Mouse (Mus musculus) inflammation-experienced regulatory T-cells (primary cell): ENCODE data around the gene Ptgs2. TPM values are rescaled to one million over a fixed set of nuclear protein-coding genes. Genes with fewer than 3 reads are reported as not detected.

Experiments used
- polyA plus RNA-seq, 2 experiments: library from polyadenylated mRNA; unstranded; fragments of 100-300 nt; shearing (Covaris generic); gene quantifications; one replicate each; pipeline ENCODE4 v1.2.1; 2017

Ptgs2 gene
- polyA plus RNA-seq, result 1 to 10 TPM in 1 of 2 experiments, not detected in 1; 2.4 TPM

DNA sequence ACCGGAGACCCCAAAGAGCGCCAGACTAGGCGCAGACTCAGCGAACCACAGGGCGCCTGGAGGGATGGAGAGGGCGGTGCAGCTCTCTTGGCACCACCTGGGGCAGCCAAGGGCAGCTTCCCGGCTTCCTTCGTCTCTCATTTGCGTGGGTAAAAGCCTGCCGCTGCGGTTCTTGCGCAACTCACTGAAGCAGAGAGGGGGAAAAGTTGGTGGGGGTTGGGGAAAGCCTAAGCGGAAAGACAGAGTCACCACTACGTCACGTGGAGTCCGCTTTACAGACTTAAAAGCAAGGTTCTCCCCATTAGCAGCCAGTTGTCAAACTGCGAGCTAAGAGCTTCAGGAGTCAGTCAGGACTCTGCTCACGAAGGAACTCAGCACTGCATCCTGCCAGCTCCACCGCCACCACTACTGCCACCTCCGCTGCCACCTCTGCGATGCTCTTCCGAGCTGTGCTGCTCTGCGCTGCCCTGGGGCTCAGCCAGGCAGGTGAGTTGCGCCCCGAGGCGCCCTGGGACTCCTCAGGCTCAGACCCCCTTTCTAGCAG is at the start of gene Ptgs2:
TSS of gene Ptgs2 (plus strand) at position 242 of the 544 bp plus-strand sequence.

Other genes with a start within 250 kb of the Ptgs2 start
- 1 to 10 TPM in 1 of 2 experiments, under 1 TPM in 1; 0.48 to 1.1 TPM for gene Pla2g4a, start 138.7 kb upstream of the Ptgs2 start, polyA plus RNA-seq
- 1 to 10 TPM in 1 of 2 experiments, under 1 TPM in 1; 0.39 to 1.4 TPM for gene Pdc, start 219.4 kb downstream of the Ptgs2 start, polyA plus RNA-seq